Mouse (Mus musculus): ENCODE measurements around the gene Cpeb4. TPM values are rescaled to one million over a fixed set of nuclear protein-coding genes. Genes with fewer than 3 reads are reported as not detected.
"Not testable (repeated sequence)": the region's sequence is repeated elsewhere in the genome, so short reads cannot be mapped to it uniquely, and the experiment has no call there.

Gene Cpeb4
- total RNA-seq, 2 experiments from 2014 or later = 159 to 169 TPM

DNA sequence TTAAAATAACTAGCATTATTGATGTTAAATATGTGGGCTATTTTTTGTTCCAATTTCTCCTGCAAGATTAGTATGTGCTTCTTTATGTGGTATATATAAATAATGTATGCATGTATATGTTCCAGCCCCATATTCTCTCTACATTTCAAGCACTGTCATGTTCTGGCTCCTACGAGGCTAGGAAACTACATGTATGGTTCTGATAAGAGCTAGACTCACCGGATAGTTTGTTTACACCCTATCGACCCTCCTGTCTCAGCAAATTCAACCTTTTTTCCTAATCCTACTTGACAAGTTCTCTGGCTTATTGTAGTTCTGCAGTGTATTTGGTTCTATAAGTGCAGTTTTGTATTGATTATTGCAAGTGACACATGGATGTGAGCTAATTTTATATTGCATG, 36.7 kb upstream of the Cpeb4 start:
- TF ChIP-seq CTCF (IDR thresholded peaks at IDR 0.05) = no peak
- intact Hi-C loops (cut with DNase I) = no loop called here

DNA sequence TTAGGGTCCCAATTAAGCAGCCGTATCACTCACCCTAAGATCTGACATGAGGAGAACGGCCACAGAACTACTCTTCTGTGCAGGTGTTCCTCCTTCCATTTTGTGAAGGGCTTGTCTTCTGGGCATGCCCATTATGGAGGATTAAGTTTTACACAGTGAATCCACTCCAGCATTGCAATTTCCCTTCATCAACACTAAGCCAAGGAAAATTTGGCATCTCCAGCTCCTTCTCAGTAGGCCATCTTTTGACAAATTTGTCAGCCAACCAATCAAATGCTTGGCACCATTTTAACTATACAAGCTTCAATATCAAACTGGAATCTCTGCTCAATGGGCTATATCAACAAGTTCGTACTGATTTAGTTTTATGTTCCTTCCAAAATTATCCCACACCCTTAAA, 34.8 kb upstream of the Cpeb4 start:
- no peak for TF ChIP-seq CTCF (IDR thresholded peaks at IDR 0.05)
- DNase-seq (ENCODE audit: extremely low spot score in 1 of 2, low spot score in 2 of 2) = no peak
- intact Hi-C loops (cut with DNase I) = no loop called here
- Histone ChIP-seq H3K4me3 (no peak overlapping the region), H3K27ac (no peak overlapping the region)

More for the DNA sequence above, 36.7 kb upstream of the Cpeb4 start:
- no peak overlapping the region for H3K27ac ChIP-seq
- no peak overlapping the region for H3K4me3 ChIP-seq
- DNase-seq (ENCODE audit: extremely low spot score in 1 of 2, low spot score in 2 of 2) = no peak

- TF ChIP-seq CTCF (IDR thresholded peaks at IDR 0.05) = no peak
- intact Hi-C loops (cut with DNase I) = loop anchor here (1.0 kb wide), 1 partner anchor 33 kb away; no protein-coding TSS in a partner anchor
- DNase-seq (ENCODE audit: extremely low spot score in 1 of 2, low spot score in 2 of 2) = no peak
- Histone ChIP-seq H3K27ac (no peak overlapping the region), H3K4me3 (no peak overlapping the region)
These were observed 34.3 kb upstream of the Cpeb4 start for GRCm38 (mm10) chr11:31837753-31838152.

GRCm38 (mm10) chr11:31838442-31839083, 33.4 kb upstream of the Cpeb4 start:
- peak in 1 of 2 experiments; percentile 67 for DNase-seq (ENCODE audit: extremely low spot score in 1 of 2, low spot score in 2 of 2)
- no peak for TF ChIP-seq CTCF (IDR thresholded peaks at IDR 0.05)
- Histone ChIP-seq H3K27ac (peak overlapping the region; percentile 41; the same call in 1 of the 2 replicates), H3K4me3 (no peak overlapping the region)
- intact Hi-C loops (cut with DNase I) = loop anchor here (1.0 kb wide), 1 partner anchor 32 kb away; no protein-coding TSS in a partner anchor

GRCm38 (mm10) chr11:31839084-31839460, 32.9 kb upstream of the Cpeb4 start:
- no peak for TF ChIP-seq CTCF (IDR thresholded peaks at IDR 0.05)
- intact Hi-C loops (cut with DNase I) = no loop called here
- H3K4me3 ChIP-seq = no peak overlapping the region

GRCm38 (mm10) chr11:31842171-31842959, 29.6 kb upstream of the Cpeb4 start:
- TF ChIP-seq CTCF (IDR thresholded peaks at IDR 0.05) = no peak
- Histone ChIP-seq H3K27ac (no peak overlapping the region), H3K4me3 (no peak overlapping the region)
- intact Hi-C loops (cut with DNase I) = no loop called here
- no peak for DNase-seq (ENCODE audit: extremely low spot score in 1 of 2, low spot score in 2 of 2)

More at GRCm38 (mm10) chr11:31839084-31839460, 32.9 kb upstream of the Cpeb4 start:
- H3K27ac ChIP-seq = peak overlapping the region; percentile 41; the same call in 1 of the 2 replicates
- no peak for DNase-seq (ENCODE audit: extremely low spot score in 1 of 2, low spot score in 2 of 2)

GRCm38 (mm10) chr11:31843177-31843833, 28.7 kb upstream of the Cpeb4 start:
- TF ChIP-seq CTCF (IDR thresholded peaks at IDR 0.05) = no peak

GRCm38 (mm10) chr11:31843834-31844188, 28.2 kb upstream of the Cpeb4 start:
- TF ChIP-seq CTCF (IDR thresholded peaks at IDR 0.05) = no peak
- intact Hi-C loops (cut with DNase I) = no loop called here
- Histone ChIP-seq H3K4me3 (no peak overlapping the region), H3K27ac (no peak overlapping the region)
- no peak for DNase-seq (ENCODE audit: extremely low spot score in 1 of 2, low spot score in 2 of 2)

More at GRCm38 (mm10) chr11:31843177-31843833, 28.7 kb upstream of the Cpeb4 start:
- intact Hi-C loops (cut with DNase I) = no loop called here
- Histone ChIP-seq H3K27ac (no peak overlapping the region), H3K4me3 (no peak overlapping the region)
- DNase-seq (ENCODE audit: extremely low spot score in 1 of 2, low spot score in 2 of 2) = no peak

- H3K27ac ChIP-seq; intact Hi-C loops (cut with DNase I); DNase-seq (ENCODE audit: extremely low spot score in 1 of 2, low spot score in 2 of 2); H3K4me3 ChIP-seq: not testable (repeated sequence)
These were observed 26.9 kb upstream of the Cpeb4 start for GRCm38 (mm10) chr11:31845111-31845510.

DNA sequence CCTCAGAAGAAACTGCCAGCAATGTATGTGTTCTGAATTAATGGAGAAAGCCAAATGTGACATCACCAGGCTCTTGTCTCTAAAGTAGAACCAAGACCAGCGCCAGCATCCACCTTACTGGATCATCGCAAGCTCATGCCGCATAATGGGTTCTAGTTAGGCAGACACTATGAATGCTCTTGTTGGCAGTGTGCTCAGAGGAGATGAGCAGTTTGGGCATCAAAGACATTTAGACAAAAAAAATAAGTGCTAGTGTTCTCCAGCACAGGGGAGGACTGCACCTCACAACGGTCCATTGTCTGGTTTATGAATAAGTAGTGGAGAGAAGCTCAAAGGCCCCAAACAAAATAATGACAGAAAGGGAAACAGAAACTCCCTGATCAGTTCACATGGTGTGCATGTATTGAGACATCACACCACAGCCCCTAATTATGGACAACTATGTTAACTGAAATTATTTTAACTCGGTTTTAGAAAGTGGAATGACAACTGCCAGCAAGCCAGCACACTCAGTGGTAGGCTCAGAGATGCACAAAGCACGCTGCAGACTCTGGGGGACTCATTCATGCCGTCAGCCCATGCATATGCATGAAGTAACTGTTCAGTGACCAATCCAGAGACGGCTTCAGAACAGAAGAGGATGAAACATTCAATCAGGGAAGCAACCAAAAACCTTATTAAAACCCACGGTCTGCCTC, 25.1 kb upstream of the Cpeb4 start:
- DNase-seq (ENCODE audit: extremely low spot score in 1 of 2, low spot score in 2 of 2) = no peak
- Histone ChIP-seq H3K27ac (peak overlapping the region; percentile 30; the same call in 1 of the 2 replicates), H3K4me3 (no peak overlapping the region)
- intact Hi-C loops (cut with DNase I) = no loop called here
- no peak for TF ChIP-seq CTCF (IDR thresholded peaks at IDR 0.05)

DNA sequence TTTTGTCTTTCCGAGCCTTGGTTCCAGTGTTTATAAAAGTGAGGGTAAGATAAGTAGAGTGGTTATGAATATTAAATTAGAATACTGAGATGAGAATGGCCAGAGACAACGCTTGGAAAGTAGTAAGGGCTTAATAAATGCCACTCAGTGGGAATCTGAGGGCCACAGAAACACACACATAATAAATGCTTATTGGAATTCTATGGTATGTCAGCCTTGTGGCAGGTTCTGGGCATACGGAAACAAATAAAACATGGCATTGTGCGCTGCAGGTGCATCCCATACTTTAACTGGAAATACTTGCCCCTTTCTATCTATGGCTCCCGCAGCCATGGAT, 24.6 kb upstream of the Cpeb4 start:
- Histone ChIP-seq H3K27ac (peak overlapping the region; percentile 30; the same call in 1 of the 2 replicates), H3K4me3 (no peak overlapping the region)
- intact Hi-C loops (cut with DNase I) = no loop called here
- TF ChIP-seq CTCF (IDR thresholded peaks at IDR 0.05) = no peak
- no peak for DNase-seq (ENCODE audit: extremely low spot score in 1 of 2, low spot score in 2 of 2)
